Mouse (Mus musculus) olfactory bulb, adult 2 months (tissue): Measurements from ENCODE around the gene Frmd4a. TPM values are rescaled to one million over a fixed set of nuclear protein-coding genes. Genes with fewer than 3 reads are reported as not detected.

Experiments
- H3K27ac ChIP-seq: fragments of 200-500 bp; 2 replicates; pipeline ENCODE4 v1.5.1; 2012; ENCODE audit warnings: low read depth, low read length; ENCODE audit not compliant: insufficient read depth
- H3K4me1 ChIP-seq: fragments of 200-500 bp; 2 replicates; pipeline ENCODE4 v1.6.1; 2012; ENCODE audit warnings: low read length; ENCODE audit not compliant: control insufficient read depth, insufficient read depth
- H3K4me3 ChIP-seq: fragments of 200-500 bp; 2 replicates; pipeline ENCODE4 v1.5.1; 2012; ENCODE audit warnings: mild to moderate bottlenecking, low read depth, low read length, moderate library complexity; ENCODE audit not compliant: insufficient read depth
- CTCF ChIP-seq: fragments of 200-500 bp; IDR thresholded peaks from 2 replicates; pipeline ENCODE4 v1.5.1; 2012; ENCODE audit warnings: low read depth, mild to moderate bottlenecking, low read length, moderate library complexity; ENCODE audit not compliant: insufficient read depth
- POLR2A ChIP-seq: fragments of 200-500 bp; IDR thresholded peaks from 2 replicates; pipeline ENCODE4 v1.6.1; 2012; ENCODE audit warnings: mild to moderate bottlenecking, low read depth, low read length, moderate library complexity; ENCODE audit not compliant: insufficient read depth
- WGBS: fragments of 180-500 bp; shearing (Covaris S2); methylation state at CpG from one replicate; pipeline ENCODE4 v1.1.7; 2018; 5-methylcytosine and 5-hydroxymethylcytosine counted together
- polyA plus RNA-seq: library from polyadenylated mRNA; stranded (reverse); fragments of >200 nt; gene quantifications from 2 replicates; pipeline ENCODE4 v1.2.4, GENCODE M21; 2012; ENCODE audit warnings: low replicate concordance; ENCODE audit not compliant: missing spikeins, insufficient read depth, insufficient read length

Gene Frmd4a
- polyA plus RNA-seq, 1 experiment, result not detected

DNA sequence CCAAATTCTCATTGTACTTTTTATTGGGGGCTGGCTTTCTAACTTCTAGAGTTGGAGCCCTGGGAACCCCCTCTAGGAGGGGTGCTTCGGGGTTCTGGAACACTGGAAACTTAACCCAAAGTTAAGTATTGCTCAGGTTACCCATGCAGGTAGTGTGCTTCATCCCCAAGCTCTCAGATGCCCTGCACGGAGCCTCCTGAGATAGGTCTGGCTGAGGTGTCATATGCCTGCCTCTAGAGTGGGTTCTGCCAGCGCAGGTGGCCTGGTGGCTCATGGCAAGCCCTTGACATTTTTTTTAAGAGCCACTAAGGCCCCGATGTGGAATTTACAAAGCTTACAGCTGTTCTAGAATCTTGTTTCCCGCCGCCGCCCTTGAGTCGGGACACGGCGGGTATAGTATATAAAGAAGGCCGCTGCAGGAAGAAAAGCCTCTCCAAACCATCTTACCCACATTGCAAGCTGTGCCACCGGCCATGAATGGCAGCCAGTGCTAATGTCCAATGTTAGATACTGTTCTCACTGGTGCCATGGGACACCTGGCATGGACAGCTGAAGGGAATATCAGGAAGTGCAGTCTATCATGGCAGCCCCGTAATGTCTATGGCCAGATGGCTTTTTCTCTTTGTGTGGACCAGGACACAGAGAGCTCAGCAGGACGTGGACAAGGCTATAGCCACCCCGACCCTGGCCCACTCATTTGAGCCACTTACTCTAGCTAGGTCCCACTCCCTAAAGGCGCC is 396.2 kb downstream of the Frmd4a start:
- Histone ChIP-seq H3K4me3 (no peak overlapping the region), H3K4me1 (peaks cover 17% of the 10 kb centered on the region), H3K27ac (no peak overlapping the region)
- 85% methylated on average over 16 of the region's 16 CpGs for WGBS
- TF ChIP-seq POLR2A, result no peak
- TF ChIP-seq CTCF, result no peak

DNA sequence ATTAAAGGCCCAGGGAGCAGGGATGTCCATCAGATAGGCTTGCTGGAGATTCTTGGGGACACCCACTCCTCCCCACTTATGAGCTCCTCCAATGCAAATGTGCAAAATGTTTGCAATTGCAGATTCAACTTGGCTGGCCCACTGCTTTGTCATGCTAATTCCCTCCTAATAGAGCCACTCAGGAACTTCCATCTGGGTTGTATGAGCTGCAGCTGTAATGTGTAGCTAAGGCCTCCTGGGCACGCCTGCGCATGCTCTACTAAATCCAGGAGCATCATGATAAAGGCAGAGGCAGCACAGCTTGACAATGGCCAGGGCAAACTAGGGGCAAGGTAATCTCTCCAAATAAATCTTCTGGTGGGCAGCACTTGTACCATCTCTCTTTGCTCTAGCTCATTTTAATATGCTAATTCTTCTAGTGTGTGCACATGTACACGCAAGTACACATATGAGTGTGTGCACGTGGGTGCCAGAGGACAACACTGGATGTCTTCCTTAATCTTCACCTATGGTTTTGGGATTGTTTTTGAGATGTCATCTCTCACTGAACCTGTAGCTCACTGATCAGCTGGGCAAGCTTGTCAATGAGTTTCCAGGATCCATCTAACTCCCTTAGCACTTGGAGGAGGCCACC is 403.3 kb downstream of the Frmd4a start:
- Histone ChIP-seq H3K4me3 (no peak overlapping the region), H3K27ac (peak overlapping the region; percentile 0; the same call in 1 of the 2 replicates), H3K4me1 (no peaks in the 10 kb centered on the region; the same call in 1 of the 2 replicates)
- WGBS, result 72% methylated on average over 4 of the region's 4 CpGs
- TF ChIP-seq POLR2A (no peak), CTCF (no peak)

DNA sequence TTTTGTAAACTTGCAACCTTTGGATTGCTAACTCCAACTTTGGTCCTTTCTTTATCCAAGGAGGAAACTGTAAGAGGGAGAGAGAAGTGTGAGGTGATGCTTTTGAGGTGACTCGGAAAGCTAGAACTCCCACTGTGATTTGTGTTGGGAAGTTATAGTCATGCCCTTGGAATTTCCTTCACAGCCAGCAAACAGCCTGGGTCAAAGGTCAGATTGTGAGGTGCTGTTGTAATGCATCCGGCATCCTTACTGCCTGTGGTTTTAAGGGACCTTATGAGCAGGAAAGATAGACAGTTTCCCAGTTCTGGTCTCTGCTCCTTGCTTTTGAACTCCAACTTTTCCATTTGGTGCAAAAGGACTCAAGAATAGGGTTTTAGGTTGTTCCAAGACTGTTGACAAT is 404.2 kb downstream of the Frmd4a start:
- H3K4me1 ChIP-seq, result no peaks in the 10 kb centered on the region
- no peak overlapping the region for H3K27ac ChIP-seq
- no peak overlapping the region for H3K4me3 ChIP-seq
- WGBS, result 79% methylated on average over 2 of the region's 2 CpGs
- TF ChIP-seq POLR2A (no peak), CTCF (no peak)

DNA sequence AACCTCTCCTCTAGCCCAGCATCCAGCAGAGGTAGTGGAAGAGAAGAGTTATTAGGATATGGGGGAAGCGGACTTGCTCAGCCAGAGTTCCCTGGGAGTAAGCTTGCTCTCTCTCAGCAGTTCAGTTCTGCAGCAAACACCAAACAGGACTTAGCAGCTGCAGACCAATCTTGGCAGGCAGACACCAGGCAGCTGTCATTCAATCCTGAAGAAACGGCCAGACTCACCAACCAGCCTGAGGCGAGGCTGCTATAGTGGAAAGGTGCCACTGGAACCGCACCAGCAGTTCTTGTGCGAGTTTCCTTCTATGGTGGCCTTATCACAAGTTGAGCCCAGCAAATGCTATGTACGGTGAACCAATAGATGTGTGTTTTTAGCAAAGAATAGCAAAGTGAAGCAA is 406.4 kb downstream of the Frmd4a start:
- TF ChIP-seq POLR2A (no peak), CTCF (no peak)
- H3K4me3 ChIP-seq, result no peak overlapping the region
- 0 out of 2 replicates have a peak, but pooled peaks cover 4% of the 10 kb centered on the region for H3K4me1 ChIP-seq
- WGBS, result 81% methylated on average over 6 of the region's 6 CpGs
- no peak overlapping the region for H3K27ac ChIP-seq

DNA sequence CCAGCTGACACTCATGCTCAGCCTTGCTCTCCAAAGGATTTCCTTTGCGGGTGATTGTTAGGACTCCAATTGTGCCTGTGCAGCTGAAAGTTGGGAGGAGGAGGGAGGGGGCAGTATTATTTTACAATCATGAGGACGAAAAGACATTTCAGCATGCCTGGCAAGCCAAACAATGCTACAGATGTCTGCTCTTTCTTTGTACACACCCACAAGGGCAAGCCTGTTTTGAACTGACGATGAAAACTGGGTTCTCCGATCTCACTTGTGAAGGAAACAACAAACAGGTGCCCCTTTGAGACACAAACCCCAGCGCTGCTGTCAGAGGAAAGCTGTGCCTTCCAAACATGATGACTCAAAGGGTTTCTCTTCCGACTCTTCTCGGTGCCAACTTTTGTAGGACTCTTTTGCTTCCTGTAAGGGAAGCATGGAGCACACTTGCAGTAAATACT is 410.9 kb downstream of the Frmd4a start:
- 0 out of 2 replicates have a peak, but pooled peaks cover 4% of the 10 kb centered on the region for H3K4me1 ChIP-seq
- TF ChIP-seq POLR2A, result no peak
- TF ChIP-seq CTCF, result no peak
- WGBS, result 17% methylated on average over 7 of the region's 7 CpGs

DNA sequence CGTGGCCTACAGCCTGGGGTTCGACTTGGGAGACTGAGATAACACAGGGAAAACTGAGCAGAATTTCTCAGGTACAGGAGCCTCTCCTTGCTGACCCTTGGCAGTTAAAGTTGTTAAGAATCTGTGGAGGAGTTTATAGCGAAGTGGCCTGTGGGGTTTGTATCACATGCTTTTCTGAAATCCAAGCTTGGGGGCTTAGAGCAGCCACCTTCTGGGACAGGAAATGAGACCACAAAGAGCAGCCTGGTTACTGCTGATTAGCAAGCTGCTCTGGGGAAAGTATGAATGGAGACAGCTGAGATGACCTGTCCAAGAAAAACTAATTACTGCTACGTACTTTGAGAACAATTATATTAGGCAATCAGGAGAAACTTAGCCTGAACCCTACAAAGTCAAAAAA is 415.6 kb downstream of the Frmd4a start:
- H3K4me3 ChIP-seq, result no peak overlapping the region
- peaks cover 12% of the 10 kb centered on the region for H3K4me1 ChIP-seq
- WGBS, result 62% methylated on average over 4 of the region's 4 CpGs
- no peak for TF ChIP-seq POLR2A
- no peak for TF ChIP-seq CTCF
- H3K27ac ChIP-seq, result no peak overlapping the region

More for the DNA sequence above, 410.9 kb downstream of the Frmd4a start:
- Histone ChIP-seq H3K27ac (0 out of 2 replicates have a peak overlapping the region, but pooled peaks have one; percentile 8), H3K4me3 (no peak overlapping the region)

DNA sequence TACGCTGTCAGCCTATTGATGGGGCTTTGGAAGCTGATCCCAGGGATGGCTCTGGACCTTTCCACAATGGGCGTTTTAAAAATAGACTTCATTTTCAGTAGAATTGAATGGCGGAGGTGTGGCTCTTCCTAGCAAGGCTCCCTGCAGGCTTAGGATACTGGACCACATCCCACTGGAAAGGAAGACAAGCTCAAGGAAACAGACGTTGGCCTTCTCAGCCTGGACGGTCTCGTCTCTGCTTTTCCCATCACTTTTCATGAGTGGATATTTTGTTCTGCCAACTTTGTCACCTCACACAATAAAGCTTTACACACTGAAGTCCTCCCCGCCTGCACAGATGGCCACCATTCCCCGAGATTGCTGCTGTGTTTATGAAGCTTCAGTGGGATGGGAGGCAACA is 417.5 kb downstream of the Frmd4a start:
- H3K4me1 ChIP-seq, result peaks cover 8% of the 10 kb centered on the region
- 88% methylated on average over 8 of the region's 8 CpGs for WGBS
- no peak overlapping the region for H3K4me3 ChIP-seq
- TF ChIP-seq POLR2A (no peak), CTCF (no peak)
- no peak overlapping the region for H3K27ac ChIP-seq

DNA sequence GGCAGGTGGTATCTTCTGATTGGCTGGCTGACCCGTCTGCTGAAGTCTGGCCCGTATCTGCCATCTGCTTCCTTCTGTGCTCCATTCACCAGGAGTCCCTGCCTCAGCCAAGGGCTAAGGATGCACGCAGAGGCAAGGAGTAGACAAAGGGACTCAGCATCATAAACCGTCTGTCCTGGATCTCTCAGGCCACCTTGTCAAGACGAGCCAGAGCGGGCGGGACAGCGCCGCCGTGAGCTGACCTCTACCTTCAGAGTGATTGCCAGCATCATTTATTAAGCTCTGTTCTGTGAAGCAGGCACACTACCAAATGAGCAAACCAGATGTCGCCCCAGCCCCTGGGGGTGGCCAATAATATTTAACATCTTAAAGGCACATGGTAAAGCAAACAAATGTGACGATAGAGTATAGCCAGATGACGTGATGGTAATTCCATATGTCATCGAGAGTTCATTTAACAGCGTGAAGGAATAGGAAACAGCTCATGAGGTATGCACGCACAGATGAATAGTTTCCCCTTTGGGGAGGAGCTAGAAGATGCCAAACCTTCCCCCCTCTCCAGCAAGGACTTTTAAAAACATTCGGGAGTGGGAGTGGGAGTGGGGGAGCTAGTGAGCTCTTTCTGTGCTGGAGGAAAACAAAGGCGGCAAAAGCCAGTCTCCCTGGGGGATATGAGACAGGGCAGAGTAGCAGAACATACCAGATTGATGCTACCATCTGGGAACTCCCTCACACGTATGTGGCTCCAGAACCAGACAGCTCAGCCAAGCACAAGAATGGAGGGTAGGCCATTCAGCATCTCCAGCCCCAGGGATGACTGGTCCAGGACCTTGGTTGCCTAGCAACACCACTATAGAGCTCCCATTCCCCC is 419.1 kb downstream of the Frmd4a start:
- TF ChIP-seq CTCF (no peak), POLR2A (no peak)

More for the DNA sequence above, 419.1 kb downstream of the Frmd4a start:
- Histone ChIP-seq H3K4me1 (peaks cover 11% of the 10 kb centered on the region), H3K27ac (no peak overlapping the region), H3K4me3 (no peak overlapping the region)
- WGBS, result 54% methylated on average over 19 of the region's 19 CpGs
